Mouse (Mus musculus) G1E (cell line): Measurements from ENCODE around the gene Arhgef16.

Experiments
- CTCF ChIP-seq: IDR thresholded peaks from 2 replicates; pipeline ENCODE4 v1.5.1; 2012; ENCODE audit warnings: low read depth, low read length, inconsistent platforms, mixed read lengths
- GATA1 ChIP-seq: IDR thresholded peaks from 2 replicates; pipeline ENCODE4 v1.6.1; 2012; ENCODE audit warnings: borderline replicate concordance, low read length, inconsistent platforms, mixed read lengths
- TAL1 ChIP-seq: conservative IDR thresholded peaks from 2 replicates; pipeline ENCODE4 v1.6.1; 2012; ENCODE audit warnings: low read depth, low read length, inconsistent platforms, mixed read lengths

DNA sequence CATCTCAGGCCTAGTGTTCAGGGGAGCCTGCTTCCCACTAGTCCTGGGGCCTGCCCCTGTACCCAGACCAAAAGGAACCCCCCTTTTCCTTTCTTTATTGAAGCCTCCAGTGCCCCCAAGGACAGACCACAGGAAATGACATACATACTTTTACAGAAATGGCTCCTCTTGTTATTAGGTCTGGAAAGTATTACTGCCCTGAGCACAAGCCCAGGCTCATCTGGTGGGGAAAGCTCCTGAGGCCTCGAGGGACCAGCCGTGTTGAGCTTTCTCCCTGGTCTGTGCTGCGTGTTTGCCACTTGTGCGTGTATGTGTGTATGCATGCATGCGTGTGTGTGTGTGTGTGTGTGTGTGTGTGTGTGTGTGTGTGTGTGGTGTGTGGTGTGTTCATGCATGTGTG is 40.7 kb downstream of the Arhgef16 start:
- TF ChIP-seq CTCF (no peak), TAL1 (no peak), GATA1 (no peak)
